Mouse (Mus musculus) limb, embryonic 11.5 days (tissue): ENCODE results near the gene Slc9a2. TPM values are rescaled to one million over a fixed set of nuclear protein-coding genes. Genes with fewer than 3 reads are reported as not detected.

Experiments
- ATAC-seq: fragments of 200-750 bp; cut with Nextera tagmentation; 2 replicates; pipeline ENCODE4 v1.8.0; 2017; ENCODE audit warnings: low read depth; ENCODE audit not compliant: insufficient number of reproducible peaks, low FRiP score, low TSS enrichment
- DNase-seq: peaks from one replicate; pipeline ENCODE4 v3.0.0-alpha.2; 2015; ENCODE audit warnings: low spot score
- H3K27ac ChIP-seq: fragments of 300-500 bp; sonication (generic); replicated peaks from 2 replicates; pipeline ENCODE4 v1.5.1; 2014; ENCODE audit warnings: low read depth, mild to moderate bottlenecking, low read length
- H3K27me3 ChIP-seq: fragments of 300-500 bp; sonication (generic); 2 replicates; pipeline ENCODE4 v1.6.1; 2014; ENCODE audit warnings: mild to moderate bottlenecking, low read length, mixed read lengths; ENCODE audit not compliant: control insufficient read depth, insufficient read depth
- H3K36me3 ChIP-seq: fragments of 300-500 bp; sonication (generic); 2 replicates; pipeline ENCODE4 v1.6.1; 2014; ENCODE audit warnings: mild to moderate bottlenecking, low read length, moderate library complexity, mixed read lengths; ENCODE audit not compliant: control insufficient read depth, insufficient read depth
- H3K4me1 ChIP-seq: fragments of 300-500 bp; sonication (generic); 2 replicates; pipeline ENCODE4 v1.6.1; 2014; ENCODE audit warnings: low read length, mixed read lengths; ENCODE audit not compliant: control insufficient read depth, insufficient read depth
- H3K4me2 ChIP-seq: fragments of 300-500 bp; sonication (generic); 2 replicates; pipeline ENCODE4 v1.6.1; 2014; ENCODE audit warnings: low read depth, mild to moderate bottlenecking, moderate library complexity; ENCODE audit not compliant: severe bottlenecking
- H3K4me3 ChIP-seq: fragments of 300-500 bp; sonication (generic); 2 replicates; pipeline ENCODE4 v1.5.1; 2014; ENCODE audit warnings: low read depth, low read length
- H3K9ac ChIP-seq: fragments of 300-500 bp; sonication (generic); 2 replicates; pipeline ENCODE4 v1.6.1; 2014; ENCODE audit warnings: mild to moderate bottlenecking, low read length
- H3K9me3 ChIP-seq: fragments of 300-500 bp; sonication (generic); 2 replicates; pipeline ENCODE4 v1.6.1; 2016; ENCODE audit warnings: low read length; ENCODE audit not compliant: control insufficient read depth
- WGBS: fragments of 180-500 bp; shearing (Covaris S2); extraction: QIAGEN DNeasy Blood & Tissue Kit; methylation state at CpG from one replicate; pipeline ENCODE4 v1.1.7; 2014; 5-methylcytosine and 5-hydroxymethylcytosine counted together
- polyA plus RNA-seq: library from polyadenylated mRNA; unstranded; fragments of >200 nt; fragmentation: Nextera tagmentation; extraction: Ambion mirVana; gene quantifications from 2 replicates; pipeline ENCODE4 v1.2.1, GENCODE M21; 2014

The Slc9a2 gene
- polyA plus RNA-seq, 1 experiment from 2014 or later: 0.07 TPM

DNA sequence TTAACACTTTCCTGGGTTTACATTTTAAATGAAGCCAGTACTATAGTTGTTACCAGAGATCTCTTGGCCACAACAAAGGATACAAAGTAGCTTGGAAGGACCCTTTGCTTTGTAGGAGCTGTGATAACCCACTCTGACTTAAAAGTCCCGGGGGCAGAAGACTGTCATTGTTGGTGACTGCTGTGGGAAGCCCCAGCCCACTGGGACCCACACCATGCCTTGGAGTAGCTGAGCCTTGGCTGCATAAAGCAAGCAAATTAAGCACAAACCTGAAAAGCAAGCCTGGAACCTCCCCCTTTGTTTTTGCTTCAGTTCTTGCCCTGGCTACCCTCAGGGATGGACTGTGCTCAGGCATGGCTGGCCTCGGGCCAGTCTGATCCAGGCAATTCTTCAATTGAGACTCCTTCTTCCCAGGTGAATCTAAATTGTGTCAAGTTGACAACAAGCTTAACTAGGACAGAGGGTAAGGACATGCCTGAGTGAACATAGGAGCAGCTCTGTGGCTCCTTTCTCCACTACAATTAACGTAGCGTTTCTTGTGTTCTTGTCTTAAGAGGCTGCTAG lies 89.0 kb downstream of the Slc9a2 start:
- H3K36me3 ChIP-seq: no peaks in the 10 kb centered on the region
- no peaks in the 10 kb centered on the region for H3K4me1 ChIP-seq
- WGBS: 77% methylated on average over 4 of the region's 4 CpGs
- H3K4me2 ChIP-seq: no peak overlapping the region
- H3K27me3 ChIP-seq: no peaks in the 10 kb centered on the region
- H3K9ac ChIP-seq: no peak overlapping the region
- ATAC-seq (no peak), DNase-seq (no peak)
- no peak overlapping the region for H3K4me3 ChIP-seq
- H3K9me3 ChIP-seq: no peaks in the 10 kb centered on the region
- no peak overlapping the region for H3K27ac ChIP-seq

DNA sequence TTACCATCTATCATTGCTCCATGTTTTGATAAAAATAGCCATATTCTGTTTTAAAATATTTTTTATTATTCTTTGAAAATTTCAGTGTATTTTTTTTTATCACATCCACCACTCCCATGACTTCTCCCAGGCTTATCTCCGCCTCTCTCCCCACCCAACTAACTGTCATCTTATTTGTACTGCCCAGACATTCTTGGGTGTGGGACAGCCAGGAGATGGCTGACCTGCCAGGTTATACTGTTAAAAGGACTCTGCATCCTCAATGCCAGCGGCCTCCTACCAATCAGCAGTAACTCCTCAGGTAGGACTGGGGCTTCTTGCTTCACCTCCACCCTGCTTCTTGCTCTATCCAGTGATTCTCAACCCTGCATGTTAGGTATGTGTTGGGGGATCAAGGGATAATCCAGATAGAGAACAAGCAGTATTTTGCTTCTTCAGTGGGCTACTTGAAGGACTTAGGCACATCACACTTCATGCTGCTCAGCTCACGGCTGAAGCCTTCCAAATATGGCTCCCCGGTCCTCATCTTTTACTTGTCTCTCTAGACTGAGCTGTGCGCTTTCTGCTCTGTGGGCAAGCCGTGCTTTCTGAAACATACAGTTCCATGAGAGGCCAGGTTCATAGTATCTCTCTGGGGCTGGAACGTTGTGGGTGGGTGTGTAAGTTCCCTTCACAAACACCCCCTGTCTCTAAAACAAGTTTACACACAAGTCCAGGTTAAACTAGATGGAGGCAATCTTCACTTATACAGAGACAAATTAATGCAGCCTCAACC lies 91.0 kb downstream of the Slc9a2 start:
- Histone ChIP-seq H3K9me3 (no peaks in the 10 kb centered on the region), H3K4me1 (no peaks in the 10 kb centered on the region), H3K4me3 (no peak overlapping the region), H3K27me3 (no peaks in the 10 kb centered on the region), H3K36me3 (no peaks in the 10 kb centered on the region), H3K4me2 (no peak overlapping the region), H3K9ac (no peak overlapping the region), H3K27ac (no peak overlapping the region)
- ATAC-seq (no peak), DNase-seq (no peak)
- WGBS: 91% methylated on average over 7 of the region's 7 CpGs

DNA sequence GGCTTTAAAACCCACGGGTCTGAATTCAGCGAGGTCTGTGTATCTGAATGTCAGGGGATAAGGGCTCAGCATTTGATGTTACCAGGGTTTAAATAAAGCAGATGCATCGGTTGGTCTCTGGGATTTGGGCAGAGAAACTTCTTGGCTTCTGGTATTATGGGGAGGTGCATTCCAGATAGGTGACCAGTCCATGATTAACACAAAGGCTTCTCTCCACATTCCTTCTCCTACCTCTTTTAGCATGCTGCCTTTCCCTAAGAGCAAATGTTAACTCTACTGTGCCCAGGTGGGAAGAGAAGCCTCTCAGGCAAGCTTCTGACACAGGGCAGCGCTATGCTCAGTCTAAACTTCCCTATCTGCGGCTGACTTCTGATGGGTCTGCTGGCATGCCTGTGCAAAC lies 92.9 kb downstream of the Slc9a2 start:
- H3K27ac ChIP-seq: no peak overlapping the region
- 93% methylated on average over 5 of the region's 5 CpGs for WGBS
- no peaks in the 10 kb centered on the region for H3K36me3 ChIP-seq
- H3K9me3 ChIP-seq: no peaks in the 10 kb centered on the region
- no peak overlapping the region for H3K4me2 ChIP-seq
- no peak for DNase-seq
- no peaks in the 10 kb centered on the region for H3K27me3 ChIP-seq
- ATAC-seq: no peak
- no peaks in the 10 kb centered on the region for H3K4me1 ChIP-seq
- H3K4me3 ChIP-seq: no peak overlapping the region
- no peak overlapping the region for H3K9ac ChIP-seq

DNA sequence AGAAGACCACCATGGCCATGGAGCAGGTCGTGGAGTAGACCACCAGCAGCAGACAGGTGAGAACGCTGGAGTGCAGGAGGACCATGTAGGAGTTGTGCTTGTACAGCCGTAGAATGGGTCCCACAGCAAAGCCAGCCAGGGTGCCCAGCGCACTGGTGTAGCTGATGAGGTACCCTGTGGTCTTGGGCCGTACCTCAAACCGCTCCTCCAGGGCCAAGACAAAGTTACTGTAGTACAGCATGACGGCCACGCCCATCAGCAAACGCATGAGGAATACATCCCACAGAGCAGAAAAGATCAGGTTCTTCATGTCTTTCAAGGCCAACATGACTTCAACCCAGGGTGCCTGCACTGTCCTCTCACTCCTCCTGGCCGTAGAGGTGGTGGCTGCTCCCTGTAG lies 93.7 kb downstream of the Slc9a2 start:
- Histone ChIP-seq H3K4me3 (no peak overlapping the region), H3K27me3 (no peaks in the 10 kb centered on the region), H3K9me3 (no peaks in the 10 kb centered on the region), H3K4me1 (no peaks in the 10 kb centered on the region), H3K4me2 (no peak overlapping the region), H3K9ac (no peak overlapping the region), H3K27ac (no peak overlapping the region), H3K36me3 (no peaks in the 10 kb centered on the region)
- no peak for ATAC-seq
- DNase-seq: no peak
- 90% methylated on average over 10 of the region's 10 CpGs for WGBS

DNA sequence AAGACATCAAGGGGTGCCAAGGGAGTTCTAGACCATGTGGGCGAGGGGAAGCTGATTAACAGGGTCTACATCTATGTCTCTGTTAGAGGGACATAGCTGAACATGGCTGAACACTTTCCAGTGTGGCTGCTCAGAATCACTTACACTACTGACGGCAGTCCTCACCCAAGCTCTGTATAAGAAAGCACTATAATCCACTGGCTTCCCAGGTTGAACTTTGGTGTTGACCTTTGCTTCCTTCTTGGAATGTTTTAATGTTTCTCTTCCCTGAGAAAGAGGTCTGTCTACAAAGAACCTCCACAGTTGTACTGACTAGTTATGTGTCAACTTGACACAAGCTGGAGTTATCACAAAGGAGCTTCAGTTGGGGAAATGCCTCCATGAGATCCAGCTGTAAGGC lies 95.7 kb downstream of the Slc9a2 start:
- no peak overlapping the region for H3K9ac ChIP-seq
- H3K4me2 ChIP-seq: no peak overlapping the region
- H3K4me3 ChIP-seq: no peak overlapping the region
- WGBS: 67% methylated on average over 2 of the region's 2 CpGs
- no peak overlapping the region for H3K27ac ChIP-seq
- no peaks in the 10 kb centered on the region for H3K36me3 ChIP-seq
- no peaks in the 10 kb centered on the region for H3K27me3 ChIP-seq
- no peaks in the 10 kb centered on the region for H3K4me1 ChIP-seq
- DNase-seq (no peak), ATAC-seq (no peak)
- H3K9me3 ChIP-seq: no peaks in the 10 kb centered on the region

DNA sequence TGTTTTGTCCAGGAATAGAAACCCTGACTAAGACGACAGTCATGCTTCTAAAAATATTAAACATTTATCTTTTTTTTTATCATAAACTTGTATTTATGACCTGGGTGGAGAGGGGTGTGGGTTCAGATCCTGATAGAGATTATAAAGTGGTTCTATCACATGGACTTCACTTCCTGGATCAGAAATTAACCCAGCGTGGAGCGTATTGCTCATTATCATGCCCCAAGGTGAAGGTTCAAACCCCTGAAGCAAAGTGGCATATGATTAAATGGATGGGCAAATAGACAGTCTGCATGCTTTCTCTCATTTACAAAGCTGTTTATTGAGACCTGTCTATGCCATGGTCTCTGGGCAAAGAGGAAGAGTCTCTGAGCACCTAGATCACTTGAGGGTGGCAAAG lies 96.4 kb downstream of the Slc9a2 start:
- no peak overlapping the region for H3K4me3 ChIP-seq
- H3K36me3 ChIP-seq: no peaks in the 10 kb centered on the region
- no peak overlapping the region for H3K4me2 ChIP-seq
- ATAC-seq: no peak
- no peaks in the 10 kb centered on the region for H3K27me3 ChIP-seq
- no peaks in the 10 kb centered on the region for H3K4me1 ChIP-seq
- H3K9me3 ChIP-seq: no peaks in the 10 kb centered on the region
- H3K27ac ChIP-seq: no peak overlapping the region
- WGBS: 88% methylated on average over 3 of the region's 3 CpGs
- no peak overlapping the region for H3K9ac ChIP-seq
- no peak for DNase-seq

DNA sequence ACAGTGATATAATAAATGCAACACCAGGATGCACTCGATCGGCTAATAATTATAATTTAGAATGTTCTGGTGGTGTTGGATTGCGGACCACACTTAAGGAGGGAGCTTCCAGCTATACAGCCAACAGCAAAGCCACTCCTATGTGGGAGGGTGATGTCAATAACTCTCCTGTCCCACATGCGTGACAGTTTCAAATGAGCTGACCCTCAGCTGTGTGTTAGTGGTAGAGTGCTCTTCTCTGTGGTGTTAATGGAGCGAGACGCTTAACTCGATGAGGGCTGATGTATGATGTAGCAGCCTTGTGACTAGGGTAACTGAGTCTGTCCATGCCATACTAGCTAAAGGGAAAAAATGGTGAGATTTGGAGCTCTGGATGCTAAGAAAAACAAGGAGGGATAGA lies 103.1 kb downstream of the Slc9a2 start:
- H3K4me3 ChIP-seq: no peak overlapping the region
- ATAC-seq: no peak
- H3K36me3 ChIP-seq: no peaks in the 10 kb centered on the region
- no peak for DNase-seq
- no peaks in the 10 kb centered on the region for H3K4me1 ChIP-seq
- no peak overlapping the region for H3K4me2 ChIP-seq
- H3K27me3 ChIP-seq: no peaks in the 10 kb centered on the region
- WGBS: 88% methylated on average over 7 of the region's 7 CpGs
- no peaks in the 10 kb centered on the region for H3K9me3 ChIP-seq
- H3K27ac ChIP-seq: no peak overlapping the region
- H3K9ac ChIP-seq: no peak overlapping the region

DNA sequence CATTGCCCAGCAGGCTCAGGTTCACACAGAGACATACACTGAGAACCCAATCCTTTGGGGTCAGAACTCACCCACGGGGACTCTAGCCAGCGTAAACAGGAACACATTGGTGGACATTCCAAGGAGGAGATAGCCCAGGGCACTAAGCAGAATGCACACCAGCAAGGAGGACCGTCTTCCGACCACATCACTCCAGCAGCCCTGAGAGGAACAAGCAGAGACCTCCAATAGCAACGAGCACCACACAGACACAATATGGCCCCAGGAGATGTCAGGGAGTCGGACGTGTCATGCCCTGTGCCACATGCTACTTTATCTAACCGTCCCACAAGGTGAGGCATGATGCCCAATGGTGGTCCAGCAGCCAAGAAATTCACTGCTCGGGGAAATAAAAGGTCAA lies 103.9 kb downstream of the Slc9a2 start:
- no peaks in the 10 kb centered on the region for H3K4me1 ChIP-seq
- DNase-seq: no peak
- no peaks in the 10 kb centered on the region for H3K27me3 ChIP-seq
- no peak for ATAC-seq
- 90% methylated on average over 9 of the region's 9 CpGs for WGBS
- no peak overlapping the region for H3K4me2 ChIP-seq
- no peak overlapping the region for H3K27ac ChIP-seq
- H3K9ac ChIP-seq: no peak overlapping the region
- no peak overlapping the region for H3K4me3 ChIP-seq
- H3K36me3 ChIP-seq: no peaks in the 10 kb centered on the region
- no peaks in the 10 kb centered on the region for H3K9me3 ChIP-seq
